Mouse (Mus musculus) megakaryocyte, adult 5-6 weeks (primary cell): Measurements from ENCODE around the gene Vmn1r69. TPM values are rescaled to one million over a fixed set of nuclear protein-coding genes. Genes with fewer than 3 reads are reported as not detected.

Experiments
- ATAC-seq: 2 replicates; pipeline ENCODE4 v1.8.0; 2016; ENCODE audit warnings: mild to moderate bottlenecking, inconsistent platforms; ENCODE audit not compliant: poor library complexity, severe bottlenecking
- total RNA-seq, 2 experiments: library from RNA; stranded (forward) in 1 of 2; stranded (reverse) in 1 of 2; fragments of 153-499, 151-499 nt in 1 of 2; fragments of 221-1000, 200-1000 nt in 1 of 2; gene quantifications; 2 replicates each; pipeline versions ENCODE4 v1.2.3 to v1.2.4; 2015 to 2017

Gene Vmn1r69
- total RNA-seq (2015) (not detected in 2 replicates), total RNA-seq (2017) (not detected in 2 replicates)

DNA sequence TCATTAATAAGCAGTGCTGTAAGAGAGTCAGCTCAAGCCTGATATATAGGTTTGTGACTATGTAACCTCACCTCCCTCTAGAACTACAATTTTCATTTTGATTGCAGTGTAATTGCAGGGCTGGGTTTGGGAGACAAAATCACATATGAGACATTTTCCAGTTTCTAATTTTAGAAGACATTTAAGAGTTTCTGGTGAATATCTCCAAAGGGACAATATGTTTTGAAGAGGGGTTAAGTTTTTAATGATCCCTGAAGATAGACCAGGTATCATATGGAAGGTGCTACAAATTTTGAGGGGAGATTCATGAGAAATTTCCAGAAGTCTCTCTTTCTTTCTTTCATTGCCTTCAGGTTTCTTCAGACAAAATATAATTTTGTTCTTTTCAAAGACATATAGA is at the start of gene Vmn1r69:
Gene Vmn1r69, minus strand, starts transcription at position 101 of the 400 bp plus-strand sequence.
- ATAC-seq, result no peak

GRCm38 (mm10) chr7:10631232-10631631 is 17.8 kb upstream of the Vmn1r69 start, which contains the start of gene Vmn1r70:
Gene Vmn1r70 (plus strand): TSS chr7:10631532.
- no peak for ATAC-seq

DNA sequence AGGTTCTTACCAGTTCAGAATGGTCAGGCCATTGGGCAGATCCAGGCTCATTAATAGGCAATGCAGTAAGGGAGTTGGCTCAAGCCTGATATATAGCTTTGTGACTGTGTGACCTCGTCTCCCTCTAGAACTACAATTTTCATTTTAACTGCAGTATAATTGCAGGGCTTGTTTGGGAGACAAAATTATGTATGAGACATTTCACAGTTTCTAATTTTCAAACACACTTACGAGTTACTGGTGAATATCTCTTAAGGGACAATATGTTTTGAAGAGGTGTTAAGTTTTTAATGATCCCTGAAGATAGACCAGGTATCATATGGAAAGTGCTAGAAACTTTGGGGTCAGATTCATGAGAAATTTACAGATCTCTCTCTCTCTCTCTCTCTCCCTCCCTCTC is 55.1 kb downstream of the Vmn1r69 start, which contains the start of gene Vmn1r68:
Gene Vmn1r68, minus strand, starts transcription at position 101 of the 400 bp plus-strand sequence.
- ATAC-seq, result no peak

Other genes with a start within 250 kb of the Vmn1r69 start
- gene Vmn1r67, start 170.3 kb downstream of the Vmn1r69 start, total RNA-seq (2015), result not detected in 2 replicates
- not detected in 2 replicates for gene Vmn1r67, start 170.3 kb downstream of the Vmn1r69 start, total RNA-seq (2017)
- 0.82 and 1.5 TPM in 2 replicates for gene Zik1, start 118.3 kb downstream of the Vmn1r69 start, total RNA-seq (2015)
- gene Zik1, start 118.3 kb downstream of the Vmn1r69 start, total RNA-seq (2017), result 0.55 and 0.81 TPM in 2 replicates
- not detected in 2 replicates for gene Vmn1r68, start 55.2 kb downstream of the Vmn1r69 start, total RNA-seq (2015)
- not detected in 2 replicates for gene Vmn1r68, start 55.2 kb downstream of the Vmn1r69 start, total RNA-seq (2017)
- gene Vmn1r70, start 17.9 kb upstream of the Vmn1r69 start, total RNA-seq (2015), result not detected in 2 replicates
- gene Vmn1r70, start 17.9 kb upstream of the Vmn1r69 start, total RNA-seq (2017), result not detected in 2 replicates
- gene Nlrp4b, start 74.1 kb upstream of the Vmn1r69 start, total RNA-seq (2015), result not detected in 2 replicates
- not detected in 2 replicates for gene Nlrp4b, start 74.1 kb upstream of the Vmn1r69 start, total RNA-seq (2017)
- not detected in 2 replicates for gene Vmn1r71, start 140.7 kb upstream of the Vmn1r69 start, total RNA-seq (2015)
- not detected in 2 replicates for gene Vmn1r71, start 140.7 kb upstream of the Vmn1r69 start, total RNA-seq (2017)